Mouse (Mus musculus): ENCODE measurements around the gene Angel1. TPM values are rescaled to one million over a fixed set of nuclear protein-coding genes. Genes with fewer than 3 reads are reported as not detected.

Angel1 gene
- polyA plus RNA-seq, 1 experiment = 7.3 TPM

GRCm38 (mm10) chr12:86702690-86703089 lies 23.6 kb downstream of the Angel1 start:
- 98% methylated on average over 3 of the region's 3 CpGs for WGBS
- H3K27me3 ChIP-seq (replicated peaks; ENCODE audit: control insufficient read depth, insufficient read depth, low read length) = no peaks in the 10 kb centered on the region
- H3K27ac ChIP-seq (ENCODE audit: insufficient read depth, low read depth, low read length) = no peak overlapping the region
- TF ChIP-seq CTCF (conservative IDR thresholded peaks at IDR 0.05; ENCODE audit: insufficient read depth, insufficient read length, low read depth, low read length) (no peak), POLR2A (IDR thresholded peaks at IDR 0.05; ENCODE audit: low read depth, low read length) (no peak)
- no peak overlapping the region for H3K4me3 ChIP-seq (ENCODE audit: insufficient read depth, low read depth, low read length)
- no peak for DNase-seq
- H3K36me3 ChIP-seq (ENCODE audit: control insufficient read depth, insufficient read depth, low read length) = no peaks in the 10 kb centered on the region
- no peaks in the 10 kb centered on the region for H3K4me1 ChIP-seq (ENCODE audit: control insufficient read depth, insufficient read depth, low read length)

DNA sequence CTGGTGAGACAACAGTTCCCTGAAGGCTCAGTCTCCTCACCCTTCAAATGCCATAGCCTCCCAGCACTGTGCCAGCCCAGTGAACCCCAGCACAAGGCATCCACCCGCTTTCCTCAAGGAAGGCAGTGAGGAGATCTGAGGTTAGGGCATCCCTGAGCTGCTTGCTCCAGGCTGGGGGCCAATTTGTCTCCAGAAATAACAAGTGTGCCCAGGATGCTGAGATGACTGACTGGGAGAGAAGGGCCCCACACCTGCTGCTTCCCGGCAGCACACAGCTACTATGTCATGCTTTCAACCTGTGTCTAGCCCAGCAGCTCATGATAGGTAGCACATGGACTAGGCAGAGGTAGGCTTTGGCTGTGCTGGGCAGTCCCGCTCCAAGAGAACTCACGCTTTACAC lies 24.8 kb downstream of the Angel1 start:
- TF ChIP-seq POLR2A (IDR thresholded peaks at IDR 0.05; ENCODE audit: low read depth, low read length) (no peak), CTCF (conservative IDR thresholded peaks at IDR 0.05; ENCODE audit: insufficient read depth, insufficient read length, low read depth, low read length) (no peak)
- no peak overlapping the region for H3K4me3 ChIP-seq (ENCODE audit: insufficient read depth, low read depth, low read length)
- no peaks in the 10 kb centered on the region for H3K4me1 ChIP-seq (ENCODE audit: control insufficient read depth, insufficient read depth, low read length)
- no peaks in the 10 kb centered on the region for H3K36me3 ChIP-seq (ENCODE audit: control insufficient read depth, insufficient read depth, low read length)
- WGBS = 90% methylated on average over 4 of the region's 4 CpGs
- H3K27me3 ChIP-seq (replicated peaks; ENCODE audit: control insufficient read depth, insufficient read depth, low read length) = no peaks in the 10 kb centered on the region
- DNase-seq = no peak
- no peak overlapping the region for H3K27ac ChIP-seq (ENCODE audit: insufficient read depth, low read depth, low read length)

DNA sequence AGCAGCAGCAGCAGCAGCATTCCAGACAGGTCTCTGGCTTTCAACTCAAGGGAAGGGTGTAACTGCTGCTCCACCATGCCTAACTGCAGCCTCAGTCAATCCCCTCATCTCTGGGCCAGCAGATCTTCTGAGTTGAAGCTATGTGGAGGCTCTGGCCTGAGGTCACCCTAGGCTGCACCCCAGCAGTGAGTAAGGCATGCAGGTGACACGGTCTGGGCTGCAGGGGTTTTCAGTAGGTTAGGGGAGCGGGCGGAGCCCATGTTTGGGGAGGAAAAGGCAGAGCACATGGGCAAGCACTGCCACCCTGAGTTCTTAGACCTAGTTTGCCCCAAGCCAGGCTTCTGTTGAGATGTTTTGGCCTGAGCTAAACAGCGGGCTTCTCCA lies 25.3 kb downstream of the Angel1 start:
- no peak for TF ChIP-seq CTCF (conservative IDR thresholded peaks at IDR 0.05; ENCODE audit: insufficient read depth, insufficient read length, low read depth, low read length)
- no peak for TF ChIP-seq POLR2A (IDR thresholded peaks at IDR 0.05; ENCODE audit: low read depth, low read length)
- no peak overlapping the region for H3K4me3 ChIP-seq (ENCODE audit: insufficient read depth, low read depth, low read length)
- no peak overlapping the region for H3K27ac ChIP-seq (ENCODE audit: insufficient read depth, low read depth, low read length)
- 87% methylated on average over 4 of the region's 4 CpGs for WGBS
- no peaks in the 10 kb centered on the region for H3K4me1 ChIP-seq (ENCODE audit: control insufficient read depth, insufficient read depth, low read length)
- H3K27me3 ChIP-seq (replicated peaks; ENCODE audit: control insufficient read depth, insufficient read depth, low read length) = no peaks in the 10 kb centered on the region
- H3K36me3 ChIP-seq (ENCODE audit: control insufficient read depth, insufficient read depth, low read length) = no peaks in the 10 kb centered on the region
- DNase-seq = no peak

- Histone ChIP-seq H3K27me3 (replicated peaks; ENCODE audit: control insufficient read depth, insufficient read depth, low read length) (no peaks in the 10 kb centered on the region), H3K4me1 (ENCODE audit: control insufficient read depth, insufficient read depth, low read length) (no peaks in the 10 kb centered on the region), H3K4me3 (ENCODE audit: insufficient read depth, low read depth, low read length) (no peak overlapping the region), H3K36me3 (ENCODE audit: control insufficient read depth, insufficient read depth, low read length) (no peaks in the 10 kb centered on the region), H3K27ac (ENCODE audit: insufficient read depth, low read depth, low read length) (no peak overlapping the region)
- no peak for DNase-seq
- WGBS = 48% methylated on average over 19 of the region's 19 CpGs
- no peak for TF ChIP-seq CTCF (conservative IDR thresholded peaks at IDR 0.05; ENCODE audit: insufficient read depth, insufficient read length, low read depth, low read length)
- TF ChIP-seq POLR2A (IDR thresholded peaks at IDR 0.05; ENCODE audit: low read depth, low read length) = no peak
Observed at GRCm38 (mm10) chr12:86699965-86700926, 26.0 kb downstream of the Angel1 start.

DNA sequence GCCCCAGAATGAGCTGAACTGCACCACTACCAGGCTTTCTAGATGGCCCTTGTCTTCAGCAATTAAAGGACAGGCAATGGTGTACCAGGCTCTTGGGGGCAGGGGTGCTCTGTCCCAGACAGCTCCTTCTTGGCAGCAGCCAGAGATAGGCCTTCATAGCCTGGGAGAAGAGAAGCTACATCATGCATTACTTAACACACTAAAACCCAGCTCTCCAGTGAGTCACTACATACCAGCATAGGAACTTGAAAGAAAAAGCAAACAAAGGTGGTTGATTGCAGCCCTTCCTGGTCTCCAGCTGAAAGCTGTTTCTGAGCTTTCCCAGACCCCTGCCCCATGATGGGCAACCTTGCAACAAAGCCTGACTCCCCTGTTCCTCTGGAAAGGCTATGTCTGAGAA lies 27.7 kb downstream of the Angel1 start:
- no peak overlapping the region for H3K27ac ChIP-seq (ENCODE audit: insufficient read depth, low read depth, low read length)
- TF ChIP-seq POLR2A (IDR thresholded peaks at IDR 0.05; ENCODE audit: low read depth, low read length) (no peak), CTCF (conservative IDR thresholded peaks at IDR 0.05; ENCODE audit: insufficient read depth, insufficient read length, low read depth, low read length) (no peak)
- H3K36me3 ChIP-seq (ENCODE audit: control insufficient read depth, insufficient read depth, low read length) = no peaks in the 10 kb centered on the region
- H3K4me1 ChIP-seq (ENCODE audit: control insufficient read depth, insufficient read depth, low read length) = no peaks in the 10 kb centered on the region
- no peaks in the 10 kb centered on the region for H3K27me3 ChIP-seq (replicated peaks; ENCODE audit: control insufficient read depth, insufficient read depth, low read length)
- no peak for DNase-seq
- H3K4me3 ChIP-seq (ENCODE audit: insufficient read depth, low read depth, low read length) = no peak overlapping the region

DNA sequence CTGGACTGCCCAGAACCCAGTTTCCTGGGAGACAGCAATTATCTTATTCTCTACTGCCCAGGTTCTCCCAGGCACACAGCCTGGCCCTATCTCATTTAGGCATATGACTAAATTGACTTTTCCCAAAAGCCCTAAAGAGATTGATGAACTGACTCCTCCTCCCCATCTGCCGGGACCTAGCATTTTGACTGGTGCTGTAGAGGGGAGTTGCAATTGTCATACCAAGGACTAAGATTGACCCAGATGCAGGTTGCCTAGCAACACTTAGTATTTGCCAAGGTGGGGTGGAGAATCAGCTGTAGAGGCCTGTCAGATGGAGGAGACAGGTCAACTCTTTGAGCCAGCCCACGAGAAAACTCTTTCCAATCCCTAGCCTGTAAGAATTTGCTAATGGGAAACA lies 28.3 kb downstream of the Angel1 start:
- WGBS = 88% methylated on average over 2 of the region's 2 CpGs
- no peak overlapping the region for H3K4me3 ChIP-seq (ENCODE audit: insufficient read depth, low read depth, low read length)
- no peak for TF ChIP-seq CTCF (conservative IDR thresholded peaks at IDR 0.05; ENCODE audit: insufficient read depth, insufficient read length, low read depth, low read length)

GRCm38 (mm10) chr12:86694441-86694840 lies 31.8 kb downstream of the Angel1 start:
- TF ChIP-seq POLR2A (IDR thresholded peaks at IDR 0.05; ENCODE audit: low read depth, low read length) = no peak
- no peak for TF ChIP-seq CTCF (conservative IDR thresholded peaks at IDR 0.05; ENCODE audit: insufficient read depth, insufficient read length, low read depth, low read length)
- H3K4me3 ChIP-seq (ENCODE audit: insufficient read depth, low read depth, low read length) = no peak overlapping the region
- H3K27ac ChIP-seq (ENCODE audit: insufficient read depth, low read depth, low read length) = no peak overlapping the region
- no peaks in the 10 kb centered on the region for H3K36me3 ChIP-seq (ENCODE audit: control insufficient read depth, insufficient read depth, low read length)
- WGBS = 100% methylated on average over 1 of the region's 1 CpGs
- H3K4me1 ChIP-seq (ENCODE audit: control insufficient read depth, insufficient read depth, low read length) = no peaks in the 10 kb centered on the region
- DNase-seq = no peak
- H3K27me3 ChIP-seq (replicated peaks; ENCODE audit: control insufficient read depth, insufficient read depth, low read length) = no peaks in the 10 kb centered on the region

More for the DNA sequence above, 28.3 kb downstream of the Angel1 start:
- Histone ChIP-seq H3K4me1 (ENCODE audit: control insufficient read depth, insufficient read depth, low read length) (no peaks in the 10 kb centered on the region), H3K27ac (ENCODE audit: insufficient read depth, low read depth, low read length) (no peak overlapping the region), H3K36me3 (ENCODE audit: control insufficient read depth, insufficient read depth, low read length) (no peaks in the 10 kb centered on the region), H3K27me3 (replicated peaks; ENCODE audit: control insufficient read depth, insufficient read depth, low read length) (no peaks in the 10 kb centered on the region)
- no peak for DNase-seq
